Mouse (Mus musculus): ENCODE measurements at regions not wholly inside any gene's neighbourhood (a gene's known extent, or its start where the extent isn't known, plus 50 kb on each side); places are given as distances from the start of the nearest gene placed in this dataset.
"Not testable (repeated sequence)": the region's sequence is repeated elsewhere in the genome, so short reads cannot be mapped to it uniquely, and the experiment has no call there.

GRCm38 (mm10) chr14:104206602-104207001 is 261.2 kb downstream of the Pou4f1 start:
- H3K9me3 ChIP-seq (replicated peaks): no peaks in the 10 kb centered on the region

GRCm38 (mm10) chr14:104203239-104203986 is 264.4 kb downstream of the Pou4f1 start:
- H3K4me1 ChIP-seq (replicated peaks): no peaks in the 10 kb centered on the region
- 69% methylated on average over 17 of the region's 17 CpGs for WGBS
- H3K4me2 ChIP-seq: no peak overlapping the region
- H3K27me3 ChIP-seq: no peaks in the 10 kb centered on the region
- H3K9me3 ChIP-seq (replicated peaks): no peaks in the 10 kb centered on the region
- ATAC-seq (replicated peaks; ENCODE audit: insufficient number of reproducible peaks, insufficient read depth, low FRiP score, low read depth): no peak
- H3K9ac ChIP-seq: no peak overlapping the region
- no peak overlapping the region for H3K4me3 ChIP-seq
- H3K27ac ChIP-seq: no peak overlapping the region
- H3K36me3 ChIP-seq: no peaks in the 10 kb centered on the region

More at GRCm38 (mm10) chr14:104206602-104207001, 261.2 kb downstream of the Pou4f1 start:
- no peaks in the 10 kb centered on the region for H3K4me1 ChIP-seq (replicated peaks)
- no peaks in the 10 kb centered on the region for H3K27me3 ChIP-seq
- H3K4me2 ChIP-seq: no peak overlapping the region
- no peak overlapping the region for H3K27ac ChIP-seq
- no peak for ATAC-seq (replicated peaks; ENCODE audit: insufficient number of reproducible peaks, insufficient read depth, low FRiP score, low read depth)
- no peak overlapping the region for H3K9ac ChIP-seq
- 35% methylated on average over 2 of the region's 2 CpGs for WGBS
- H3K4me3 ChIP-seq: no peak overlapping the region
- no peaks in the 10 kb centered on the region for H3K36me3 ChIP-seq

- H3K9ac ChIP-seq: no peak overlapping the region
- H3K4me1 ChIP-seq (replicated peaks): no peaks in the 10 kb centered on the region
- no peaks in the 10 kb centered on the region for H3K36me3 ChIP-seq
- H3K9me3 ChIP-seq (replicated peaks): no peaks in the 10 kb centered on the region
- H3K27ac ChIP-seq: no peak overlapping the region
- H3K4me2 ChIP-seq: no peak overlapping the region
- ATAC-seq (replicated peaks; ENCODE audit: insufficient number of reproducible peaks, insufficient read depth, low FRiP score, low read depth): no peak
- no peak overlapping the region for H3K4me3 ChIP-seq
- 61% methylated on average over 11 of the region's 11 CpGs for WGBS
- no peaks in the 10 kb centered on the region for H3K27me3 ChIP-seq
Measured at GRCm38 (mm10) chr14:104193198-104193597, 274.6 kb downstream of the Pou4f1 start.

GRCm38 (mm10) chr14:104175122-104175521 is 292.7 kb downstream of the Pou4f1 start:
- ATAC-seq (replicated peaks; ENCODE audit: insufficient number of reproducible peaks, insufficient read depth, low FRiP score, low read depth): no peak
- Histone ChIP-seq H3K4me3 (no peak overlapping the region), H3K9me3 (replicated peaks) (no peaks in the 10 kb centered on the region), H3K36me3 (no peaks in the 10 kb centered on the region), H3K4me2 (no peak overlapping the region), H3K9ac (no peak overlapping the region), H3K4me1 (replicated peaks) (no peaks in the 10 kb centered on the region), H3K27me3 (no peaks in the 10 kb centered on the region), H3K27ac (no peak overlapping the region)

GRCm38 (mm10) chr14:104146841-104147240 is 302.6 kb upstream of the Ednrb start:
- H3K9ac ChIP-seq: no peak overlapping the region
- H3K4me3 ChIP-seq: no peak overlapping the region
- no peaks in the 10 kb centered on the region for H3K4me1 ChIP-seq (replicated peaks)
- WGBS: 51% methylated on average over 5 of the region's 5 CpGs
- no peaks in the 10 kb centered on the region for H3K36me3 ChIP-seq
- no peaks in the 10 kb centered on the region for H3K9me3 ChIP-seq (replicated peaks)
- H3K4me2 ChIP-seq: no peak overlapping the region
- no peak for ATAC-seq (replicated peaks; ENCODE audit: insufficient number of reproducible peaks, insufficient read depth, low FRiP score, low read depth)
- H3K27ac ChIP-seq: no peak overlapping the region
- H3K27me3 ChIP-seq: no peaks in the 10 kb centered on the region

- Histone ChIP-seq H3K4me3 (no peak overlapping the region), H3K4me2 (no peak overlapping the region), H3K9ac (no peak overlapping the region), H3K4me1 (replicated peaks) (no peaks in the 10 kb centered on the region), H3K27me3 (no peaks in the 10 kb centered on the region), H3K36me3 (no peaks in the 10 kb centered on the region), H3K27ac (no peak overlapping the region), H3K9me3 (replicated peaks) (no peaks in the 10 kb centered on the region)
- ATAC-seq (replicated peaks; ENCODE audit: insufficient number of reproducible peaks, insufficient read depth, low FRiP score, low read depth): no peak
- WGBS: 38% methylated on average over 5 of the region's 5 CpGs
Measured at GRCm38 (mm10) chr14:104145395-104145794, 301.2 kb upstream of the Ednrb start.

- H3K27me3 ChIP-seq: no peaks in the 10 kb centered on the region
- H3K36me3 ChIP-seq: no peaks in the 10 kb centered on the region
- H3K9me3 ChIP-seq (replicated peaks): no peaks in the 10 kb centered on the region
- H3K9ac ChIP-seq: no peak overlapping the region
- no peak overlapping the region for H3K4me2 ChIP-seq
- no peak overlapping the region for H3K4me3 ChIP-seq
- ATAC-seq (replicated peaks; ENCODE audit: insufficient number of reproducible peaks, insufficient read depth, low FRiP score, low read depth): no peak
- no peaks in the 10 kb centered on the region for H3K4me1 ChIP-seq (replicated peaks)
- no peak overlapping the region for H3K27ac ChIP-seq
- 70% methylated on average over 14 of the region's 14 CpGs for WGBS
Measured at GRCm38 (mm10) chr14:104114986-104115951, 271.1 kb upstream of the Ednrb start.

- Histone ChIP-seq H3K4me2 (no peak overlapping the region), H3K9ac (no peak overlapping the region)
- WGBS: 69% methylated on average over 3 of the region's 3 CpGs
Measured at GRCm38 (mm10) chr14:104114182-104114581, 270.0 kb upstream of the Ednrb start.

GRCm38 (mm10) chr14:104113448-104113847 is 269.2 kb upstream of the Ednrb start:
- no peak overlapping the region for H3K4me2 ChIP-seq
- no peak for ATAC-seq (replicated peaks; ENCODE audit: insufficient number of reproducible peaks, insufficient read depth, low FRiP score, low read depth)

More at GRCm38 (mm10) chr14:104114182-104114581, 270.0 kb upstream of the Ednrb start:
- H3K27ac ChIP-seq: no peak overlapping the region
- no peaks in the 10 kb centered on the region for H3K4me1 ChIP-seq (replicated peaks)
- ATAC-seq (replicated peaks; ENCODE audit: insufficient number of reproducible peaks, insufficient read depth, low FRiP score, low read depth): no peak
- H3K36me3 ChIP-seq: no peaks in the 10 kb centered on the region
- no peaks in the 10 kb centered on the region for H3K27me3 ChIP-seq
- no peaks in the 10 kb centered on the region for H3K9me3 ChIP-seq (replicated peaks)
- H3K4me3 ChIP-seq: no peak overlapping the region

GRCm38 (mm10) chr14:104086381-104086780 is 242.2 kb upstream of the Ednrb start:
- Histone ChIP-seq H3K36me3 (no peaks in the 10 kb centered on the region), H3K9me3 (replicated peaks) (no peaks in the 10 kb centered on the region), H3K4me3 (no peak overlapping the region), H3K9ac (no peak overlapping the region), H3K27me3 (no peaks in the 10 kb centered on the region), H3K27ac (no peak overlapping the region), H3K4me1 (replicated peaks) (no peaks in the 10 kb centered on the region), H3K4me2 (no peak overlapping the region)
- no peak for ATAC-seq (replicated peaks; ENCODE audit: insufficient number of reproducible peaks, insufficient read depth, low FRiP score, low read depth)
- WGBS: 92% methylated on average over 2 of the region's 2 CpGs

More at GRCm38 (mm10) chr14:104113448-104113847, 269.2 kb upstream of the Ednrb start:
- Histone ChIP-seq H3K9ac (no peak overlapping the region), H3K27me3 (no peaks in the 10 kb centered on the region), H3K36me3 (no peaks in the 10 kb centered on the region), H3K4me3 (no peak overlapping the region), H3K4me1 (replicated peaks) (no peaks in the 10 kb centered on the region), H3K9me3 (replicated peaks) (no peaks in the 10 kb centered on the region), H3K27ac (no peak overlapping the region)
- 83% methylated on average over 2 of the region's 2 CpGs for WGBS

- 53% methylated on average over 1 of the region's 4 CpGs for WGBS
- not testable (repeated sequence) for H3K9ac ChIP-seq; H3K27me3 ChIP-seq; H3K9me3 ChIP-seq (replicated peaks); H3K36me3 ChIP-seq; ATAC-seq (replicated peaks; ENCODE audit: insufficient number of reproducible peaks, insufficient read depth, low FRiP score, low read depth); H3K4me3 ChIP-seq; H3K4me1 ChIP-seq (replicated peaks); H3K4me2 ChIP-seq; H3K27ac ChIP-seq
Measured at GRCm38 (mm10) chr14:104064199-104064598, 220.0 kb upstream of the Ednrb start.

Measured in heart, embryonic 15.5 days (tissue).